Mouse (Mus musculus) lung, adult 18-20 months (tissue): ENCODE measurements at regions not wholly inside any gene's neighbourhood (a gene's known extent, or its start where the extent isn't known, plus 50 kb on each side); places are given as distances from the start of the nearest gene placed in this dataset.

ENCODE experiments used
- DNase-seq, 2 experiments: peaks; one replicate each; pipeline ENCODE4 v3.0.0; 2022; ENCODE audit warnings: mixed read lengths in 2 of 2

- DNase-seq, result no peak
Observed at GRCm38 (mm10) chr3:117520461-117520860, 54.2 kb upstream of the Plppr5 start.

- no peak for DNase-seq
Observed at GRCm38 (mm10) chr3:117508090-117508489, 66.5 kb upstream of the Plppr5 start.

GRCm38 (mm10) chr3:117506151-117506723, 68.4 kb upstream of the Plppr5 start:
- no peak for DNase-seq

GRCm38 (mm10) chr3:117501107-117501506, 73.5 kb upstream of the Plppr5 start:
- no peak for DNase-seq

- DNase-seq, result no peak
Observed at GRCm38 (mm10) chr3:117498138-117498897, 76.3 kb upstream of the Plppr5 start.

GRCm38 (mm10) chr3:117494118-117494517, 80.5 kb upstream of the Plppr5 start:
- DNase-seq, result peak in 1 of 2 experiments; percentile 2

- DNase-seq, result no peak
Observed at GRCm38 (mm10) chr3:117487281-117488027, 87.2 kb upstream of the Plppr5 start.

- no peak for DNase-seq
Observed at GRCm38 (mm10) chr3:117486351-117486750, 88.3 kb upstream of the Plppr5 start.

GRCm38 (mm10) chr3:117480131-117480530, 94.5 kb upstream of the Plppr5 start:
- no peak for DNase-seq

- no peak for DNase-seq
Observed at GRCm38 (mm10) chr3:117459507-117459906, 98.8 kb upstream of the Plppr4 start.

GRCm38 (mm10) chr3:117450559-117450958, 89.9 kb upstream of the Plppr4 start:
- DNase-seq, result no peak

GRCm38 (mm10) chr3:117441887-117442286, 81.2 kb upstream of the Plppr4 start:
- DNase-seq, result no peak

- DNase-seq, result no peak
Observed at GRCm38 (mm10) chr3:117440294-117440693, 79.6 kb upstream of the Plppr4 start.

GRCm38 (mm10) chr3:117438473-117439114, 77.9 kb upstream of the Plppr4 start:
- peak; percentile 12 to 25 for DNase-seq

GRCm38 (mm10) chr3:117424526-117424925, 63.9 kb upstream of the Plppr4 start:
- DNase-seq, result no peak

GRCm38 (mm10) chr3:117412896-117413747, 52.4 kb upstream of the Plppr4 start:
- DNase-seq, result no peak
